Mouse (Mus musculus) liver, adult 2 months (tissue): ENCODE results near the gene Pgam5. TPM values are rescaled to one million over a fixed set of nuclear protein-coding genes. Genes with fewer than 3 reads are reported as not detected.
A peak's percentile ranks its signal among the peaks of the same experiment; 100 is the strongest.

ENCODE experiments used
- DNase-seq: peaks from one replicate; pipeline ENCODE4 v3.0.0-alpha.2; 2011; ENCODE audit warnings: low read depth, low spot score; ENCODE audit errors: extremely low read depth
- H3K27ac ChIP-seq: fragments of 200-500 bp; replicated peaks from 2 replicates; pipeline ENCODE4 v1.5.1; 2012; ENCODE audit warnings: low read depth, mild to moderate bottlenecking, control low read depth, inconsistent platforms, low read length; ENCODE audit not compliant: insufficient read depth
- H3K27me3 ChIP-seq: fragments of 200-500 bp; 2 replicates; pipeline ENCODE4 v1.6.1; 2012; ENCODE audit warnings: mild to moderate bottlenecking, moderate library complexity, low read length, inconsistent platforms; ENCODE audit not compliant: control insufficient read depth, insufficient read depth
- H3K36me3 ChIP-seq: fragments of 200-500 bp; 2 replicates; pipeline ENCODE4 v1.6.1; 2012; ENCODE audit warnings: low read length, inconsistent platforms; ENCODE audit not compliant: control insufficient read depth, insufficient read depth
- H3K4me1 ChIP-seq: fragments of 200-500 bp; 2 replicates; pipeline ENCODE4 v1.6.1; 2011; ENCODE audit warnings: low read length; ENCODE audit not compliant: control insufficient read depth, insufficient read depth
- H3K4me3 ChIP-seq: fragments of 200-500 bp; 2 replicates; pipeline ENCODE4 v1.5.1; 2011; ENCODE audit warnings: low read depth, mild to moderate bottlenecking, control low read depth, low read length, moderate library complexity; ENCODE audit not compliant: insufficient read depth
- H3K79me2 ChIP-seq: fragments of 200-500 bp; 2 replicates; pipeline ENCODE4 v1.6.1; 2012; ENCODE audit warnings: inconsistent platforms, mild to moderate bottlenecking, low read length, moderate library complexity; ENCODE audit not compliant: control insufficient read depth, insufficient read depth
- H3K9ac ChIP-seq: fragments of 200-500 bp; 2 replicates; pipeline ENCODE4 v1.6.1; 2012; ENCODE audit warnings: low read depth, mild to moderate bottlenecking, control low read depth, inconsistent platforms, low read length
- CTCF ChIP-seq: fragments of 200-500 bp; IDR thresholded peaks from 2 replicates; pipeline ENCODE4 v1.5.1; 2011; ENCODE audit warnings: low read depth, low read length, control low read depth
- POLR2A ChIP-seq: fragments of 200-500 bp; IDR thresholded peaks from 2 replicates; pipeline ENCODE4 v1.6.1; 2011; ENCODE audit warnings: low read length, control low read depth; ENCODE audit not compliant: insufficient read depth; ENCODE audit errors: extremely low read depth
- WGBS: fragments of 180-500 bp; shearing (Covaris S2); methylation state at CpG from one replicate; pipeline ENCODE4 v1.1.7; 2018; 5-methylcytosine and 5-hydroxymethylcytosine counted together
- polyA plus RNA-seq: library from polyadenylated mRNA; depleted of rRNA; stranded (reverse); fragments of >200 nt; gene quantifications from 2 replicates; pipeline ENCODE4 v1.2.3, GENCODE M21; 2012; rRNA removed
- total RNA-seq: library from RNA; depleted of rRNA; stranded (reverse); fragments of >200 nt; gene quantifications from 2 replicates; pipeline ENCODE4 v1.2.3, GENCODE M21; 2014; rRNA removed

The Pgam5 gene
- 15.1 and 16.7 TPM in 2 replicates for total RNA-seq
- polyA plus RNA-seq: 15.0 TPM in 2 replicates

DNA sequence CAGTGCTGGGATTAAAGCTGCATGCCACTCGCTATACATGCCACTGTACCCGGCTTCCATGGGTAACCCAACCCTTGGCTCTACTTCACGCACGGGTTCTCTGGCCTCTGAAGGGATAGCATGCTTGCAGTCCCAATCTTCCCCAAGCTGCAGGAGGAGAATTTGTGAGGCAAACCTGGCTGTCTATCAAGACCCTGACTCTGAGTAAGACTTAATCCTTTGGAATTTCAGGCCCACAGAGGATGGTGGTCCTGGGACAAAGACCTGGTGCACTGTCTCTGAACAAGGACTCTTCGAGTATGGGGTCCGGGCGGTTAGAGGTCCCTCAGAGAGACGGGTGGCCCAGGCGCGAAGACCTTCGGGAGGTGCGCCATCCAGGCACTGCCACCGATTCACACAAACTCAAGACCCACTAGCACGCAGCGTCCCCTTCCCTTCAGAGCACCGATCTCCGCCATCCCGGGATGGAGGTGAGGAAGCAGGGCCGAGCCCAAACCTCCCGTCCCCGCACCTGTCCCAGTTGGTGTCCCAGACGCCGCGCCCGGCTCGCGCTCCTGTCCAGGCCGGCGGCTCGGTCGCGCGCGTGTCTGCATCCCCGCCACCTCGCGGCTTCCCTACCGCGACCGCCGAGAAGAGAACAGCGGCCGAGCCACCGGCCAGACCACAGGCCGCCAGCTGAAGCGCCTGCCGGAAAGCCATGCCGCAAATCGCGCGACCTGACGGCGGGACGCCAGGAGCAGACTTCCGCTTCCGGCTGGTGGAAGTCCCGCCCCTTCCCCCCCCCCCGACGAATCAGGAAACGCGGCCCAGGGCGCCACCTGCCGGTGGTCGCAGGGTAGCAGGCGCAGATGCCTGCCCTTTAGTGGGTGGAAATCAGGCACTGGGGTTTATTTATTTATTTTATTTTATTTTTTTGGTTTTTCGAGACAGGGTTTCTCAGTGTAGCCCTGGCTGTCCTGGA, at the start of gene Pgam5:
Gene Pgam5 (minus strand): TSS at position 773 of the 961 bp plus-strand sequence.
- Histone ChIP-seq H3K36me3 (peaks cover 25% of the 10 kb centered on the region), H3K4me1 (peaks cover 5% of the 10 kb centered on the region), H3K4me3 (peak within 1 kb of the TSS; percentile 90), H3K79me2 (peaks cover 12% of the 10 kb centered on the region; the same call in 1 of the 2 replicates), H3K27ac (peak within 1 kb of the TSS; percentile 15; the same call in 1 of the 2 replicates), H3K9ac (peak within 1 kb of the TSS; percentile 88), H3K27me3 (no peaks in the 10 kb centered on the region)
- TF ChIP-seq POLR2A: peak; percentile 52; the same call in 1 of the 2 replicates
- peak; percentile 78 for TF ChIP-seq CTCF
- whole genome bisulfite sequencing: under 1% methylated on average over 66 of the region's 66 CpGs
- DNase-seq: peak; percentile 68

DNA sequence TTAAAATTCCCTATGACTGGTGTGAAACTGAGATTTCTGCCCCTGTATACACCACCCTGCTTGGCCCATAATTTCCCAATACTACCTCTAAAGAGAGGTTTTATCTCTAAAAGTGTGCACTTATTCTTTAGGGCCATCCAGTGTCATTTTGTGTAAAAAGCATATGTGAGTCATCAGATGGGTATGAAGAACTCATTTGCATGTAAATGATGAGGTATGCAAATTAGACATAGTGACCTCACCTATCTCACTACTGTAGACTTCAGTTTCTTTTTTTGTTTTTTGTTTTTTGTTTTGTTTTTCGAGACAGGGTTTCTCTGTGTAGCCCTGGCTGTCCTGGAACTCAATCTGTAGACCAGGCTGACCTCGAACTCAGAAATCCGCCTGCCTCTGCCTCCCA, 43.4 kb upstream of the Pgam5 start:
- no peaks in the 10 kb centered on the region for H3K36me3 ChIP-seq
- H3K79me2 ChIP-seq: no peaks in the 10 kb centered on the region
- H3K27ac ChIP-seq: no peak overlapping the region
- DNase-seq: no peak
- no peak overlapping the region for H3K4me3 ChIP-seq
- 97% methylated on average over 3 of the region's 3 CpGs for WGBS
- H3K27me3 ChIP-seq: no peaks in the 10 kb centered on the region
- H3K9ac ChIP-seq: no peak overlapping the region
- no peaks in the 10 kb centered on the region for H3K4me1 ChIP-seq
- TF ChIP-seq CTCF: no peak
- TF ChIP-seq POLR2A: no peak

DNA sequence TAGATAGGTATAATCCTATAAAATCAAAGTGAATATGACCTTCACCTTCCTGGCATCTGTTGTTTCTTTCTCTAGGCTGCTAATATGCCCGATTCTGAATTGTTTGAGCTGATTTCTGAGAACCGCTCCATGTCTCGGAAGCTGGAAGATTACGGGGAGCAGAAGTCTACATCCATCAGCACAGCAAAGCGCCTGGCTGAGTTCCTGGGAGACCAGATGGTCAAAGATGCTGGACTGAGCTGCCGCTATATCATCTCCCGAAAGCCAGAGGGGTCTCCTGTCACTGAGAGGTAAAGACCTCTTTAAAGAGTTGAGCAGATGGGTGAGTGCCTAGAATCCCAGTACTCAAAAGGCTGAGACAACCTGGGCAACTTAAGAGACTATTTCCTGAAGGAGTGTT, 39.1 kb upstream of the Pgam5 start:
- no peaks in the 10 kb centered on the region for H3K79me2 ChIP-seq
- H3K4me3 ChIP-seq: no peak overlapping the region
- H3K27ac ChIP-seq: no peak overlapping the region
- 96% methylated on average over 7 of the region's 7 CpGs for WGBS
- no peaks in the 10 kb centered on the region for H3K4me1 ChIP-seq
- no peak overlapping the region for H3K9ac ChIP-seq
- H3K27me3 ChIP-seq: no peaks in the 10 kb centered on the region
- H3K36me3 ChIP-seq: no peaks in the 10 kb centered on the region
- TF ChIP-seq POLR2A: no peak
- TF ChIP-seq CTCF: no peak
- no peak for DNase-seq

DNA sequence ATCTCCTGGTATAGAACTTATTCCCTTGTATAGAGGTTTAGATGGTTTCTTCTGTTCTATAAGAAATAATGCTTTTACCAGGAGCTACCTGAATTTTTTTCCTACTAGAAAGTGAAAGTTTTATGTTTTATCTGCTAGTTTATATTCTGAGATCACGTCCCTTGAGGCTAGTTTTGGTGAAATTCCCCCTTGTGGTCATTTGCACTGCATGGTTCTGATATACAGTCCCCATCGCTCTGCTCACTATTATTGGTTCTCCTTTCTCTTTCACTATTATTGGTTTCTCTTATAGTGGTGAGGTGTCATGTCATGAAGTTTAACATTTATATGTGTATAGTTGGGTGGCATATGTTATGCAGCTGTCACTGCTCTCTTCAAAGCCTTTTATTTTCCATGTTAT, 30.9 kb upstream of the Pgam5 start:
- Histone ChIP-seq H3K27ac (no peak overlapping the region), H3K36me3 (no peaks in the 10 kb centered on the region)
- no peak for DNase-seq

DNA sequence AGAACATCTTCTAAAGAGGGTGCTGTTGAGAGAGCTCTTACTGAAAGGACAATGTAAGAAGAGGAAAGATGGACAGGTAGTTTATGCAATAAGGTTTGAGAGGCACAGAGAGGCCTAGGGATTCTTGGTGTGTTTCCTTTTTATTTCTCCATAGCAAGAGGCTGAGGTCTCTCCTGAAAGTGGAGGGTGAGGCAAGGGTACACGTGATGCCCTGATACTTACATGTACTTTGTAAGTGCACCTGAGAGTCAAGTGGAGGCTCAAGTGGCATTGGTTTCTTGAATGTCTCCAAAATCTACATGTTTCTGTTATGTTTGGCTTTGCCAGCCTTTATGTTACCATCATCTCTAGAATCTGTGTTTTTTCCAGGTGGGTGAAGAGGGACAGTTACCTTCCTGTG, 26.9 kb upstream of the Pgam5 start:
- Histone ChIP-seq H3K4me1 (no peaks in the 10 kb centered on the region), H3K27me3 (no peaks in the 10 kb centered on the region), H3K36me3 (no peaks in the 10 kb centered on the region), H3K79me2 (no peaks in the 10 kb centered on the region), H3K4me3 (no peak overlapping the region), H3K27ac (no peak overlapping the region), H3K9ac (no peak overlapping the region)
- DNase-seq: no peak
- TF ChIP-seq POLR2A (no peak), CTCF (no peak)
- 83% methylated on average over 1 of the region's 1 CpGs for WGBS

More for the DNA sequence above, 30.9 kb upstream of the Pgam5 start:
- TF ChIP-seq POLR2A: no peak
- TF ChIP-seq CTCF: no peak
- Histone ChIP-seq H3K9ac (no peak overlapping the region), H3K4me1 (no peaks in the 10 kb centered on the region), H3K79me2 (no peaks in the 10 kb centered on the region), H3K4me3 (no peak overlapping the region), H3K27me3 (no peaks in the 10 kb centered on the region)
- WGBS: 95% methylated on average over 2 of the region's 2 CpGs

DNA sequence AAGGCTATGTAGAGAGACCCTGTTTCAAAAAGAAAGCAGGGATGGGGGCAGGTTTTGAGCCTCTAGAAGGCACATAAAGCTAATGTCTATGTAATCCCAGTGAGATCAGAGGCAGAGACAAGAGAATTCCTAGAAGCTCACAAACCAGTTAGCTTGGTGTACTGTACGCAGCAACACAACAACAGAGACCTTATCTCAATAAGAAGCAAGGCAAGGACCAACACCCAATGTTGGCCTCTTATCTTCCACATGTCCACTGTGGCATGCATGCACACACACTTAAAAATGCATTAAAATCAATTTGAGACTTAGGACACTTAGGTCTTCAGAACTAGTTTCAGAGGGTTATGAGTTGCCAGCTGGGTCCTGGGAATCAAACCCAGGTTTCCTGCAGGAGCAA, 21.9 kb upstream of the Pgam5 start:
- DNase-seq: no peak
- Histone ChIP-seq H3K4me1 (no peaks in the 10 kb centered on the region), H3K36me3 (no peaks in the 10 kb centered on the region), H3K27ac (no peak overlapping the region), H3K79me2 (no peaks in the 10 kb centered on the region), H3K27me3 (no peaks in the 10 kb centered on the region), H3K9ac (no peak overlapping the region), H3K4me3 (no peak overlapping the region)
- no peak for TF ChIP-seq CTCF
- TF ChIP-seq POLR2A: no peak
- 100% methylated on average over 1 of the region's 1 CpGs for whole genome bisulfite sequencing
